Mouse (Mus musculus) embryonic facial prominence, embryonic 11.5 days (tissue): ENCODE measurements at regions not wholly inside any gene's neighbourhood (a gene's known extent, or its start where the extent isn't known, plus 50 kb on each side); places are given as distances from the start of the nearest gene placed in this dataset.
A peak's percentile ranks its signal among the peaks of the same experiment; 100 is the strongest.

Experiments used
- ATAC-seq: fragments of 200-750 bp; cut with Nextera tagmentation; replicated peaks from 2 replicates; pipeline ENCODE4 v1.8.0; 2017; ENCODE audit warnings: low read depth; ENCODE audit not compliant: insufficient number of reproducible peaks, low FRiP score, low TSS enrichment
- DNase-seq: peaks from one replicate; pipeline ENCODE4 v3.0.0-alpha.2; 2015; ENCODE audit warnings: low spot score
- H3K27ac ChIP-seq: fragments of 300-500 bp; sonication (generic); replicated peaks from 2 replicates; pipeline ENCODE4 v1.5.1; 2014; ENCODE audit warnings: mild to moderate bottlenecking, low read depth, low read length, control low read depth
- H3K27me3 ChIP-seq: fragments of 300-500 bp; sonication (generic); 2 replicates; pipeline ENCODE4 v1.6.1; 2014; ENCODE audit warnings: mild to moderate bottlenecking, low read length, moderate library complexity, mixed read lengths; ENCODE audit not compliant: control insufficient read depth, insufficient read depth
- H3K36me3 ChIP-seq: fragments of 300-500 bp; sonication (generic); replicated peaks from 2 replicates; pipeline ENCODE4 v1.6.1; 2014; ENCODE audit warnings: low read depth, mild to moderate bottlenecking, low read length, moderate library complexity, mixed read lengths; ENCODE audit not compliant: control insufficient read depth, insufficient read depth
- H3K4me1 ChIP-seq: fragments of 300-500 bp; sonication (generic); 2 replicates; pipeline ENCODE4 v1.6.1; 2014; ENCODE audit warnings: low read length, mixed read lengths; ENCODE audit not compliant: control insufficient read depth, insufficient read depth
- H3K4me2 ChIP-seq: fragments of 300-500 bp; sonication (generic); 2 replicates; pipeline ENCODE4 v1.6.1; 2014; ENCODE audit warnings: low read depth, mild to moderate bottlenecking, control low read depth, low read length, moderate library complexity
- H3K4me3 ChIP-seq: fragments of 300-500 bp; sonication (generic); 2 replicates; pipeline ENCODE4 v1.5.1; 2014; ENCODE audit warnings: low read depth, low read length, control low read depth
- H3K9ac ChIP-seq: fragments of 300-500 bp; sonication (generic); replicated peaks from 2 replicates; pipeline ENCODE4 v1.6.1; 2014; ENCODE audit warnings: mild to moderate bottlenecking, control low read depth, low read length
- H3K9me3 ChIP-seq: fragments of 300-500 bp; sonication (generic); replicated peaks from 2 replicates; pipeline ENCODE4 v1.6.1; 2016; ENCODE audit warnings: mild to moderate bottlenecking, low read length, inconsistent platforms, mixed read lengths; ENCODE audit not compliant: control insufficient read depth
- WGBS: fragments of 180-500 bp; shearing (Covaris S2); extraction: QIAGEN DNeasy Blood & Tissue Kit; methylation state at CpG from one replicate; pipeline ENCODE4 v1.1.7; 2014; 5-methylcytosine and 5-hydroxymethylcytosine counted together

- H3K27ac ChIP-seq: no peak overlapping the region
- H3K4me2 ChIP-seq: no peak overlapping the region; the same call in 1 of the 2 replicates
- no peak overlapping the region for H3K4me3 ChIP-seq
These were observed 301.3 kb downstream of the Epha4 start for GRCm38 (mm10) chr1:77213462-77214098.

GRCm38 (mm10) chr1:77219488-77220321 lies 295.2 kb downstream of the Epha4 start:
- Histone ChIP-seq H3K4me1 (no peaks in the 10 kb centered on the region), H3K27ac (no peak overlapping the region), H3K4me2 (no peak overlapping the region), H3K4me3 (no peak overlapping the region), H3K9ac (no peak overlapping the region), H3K9me3 (no peaks in the 10 kb centered on the region), H3K27me3 (no peaks in the 10 kb centered on the region), H3K36me3 (no peaks in the 10 kb centered on the region)
- DNase-seq (no peak), ATAC-seq (no peak)
- WGBS: 64% methylated on average over 3 of the region's 3 CpGs

More at GRCm38 (mm10) chr1:77213462-77214098, 301.3 kb downstream of the Epha4 start:
- no peaks in the 10 kb centered on the region for H3K27me3 ChIP-seq
- H3K4me1 ChIP-seq: no peaks in the 10 kb centered on the region
- no peaks in the 10 kb centered on the region for H3K36me3 ChIP-seq
- no peaks in the 10 kb centered on the region for H3K9me3 ChIP-seq
- no peak overlapping the region for H3K9ac ChIP-seq
- DNase-seq (no peak), ATAC-seq (no peak)
- 62% methylated on average over 8 of the region's 8 CpGs for WGBS

GRCm38 (mm10) chr1:77220322-77220590 lies 294.6 kb downstream of the Epha4 start:
- 86% methylated on average over 1 of the region's 1 CpGs for WGBS
- Histone ChIP-seq H3K9me3 (no peaks in the 10 kb centered on the region), H3K36me3 (no peaks in the 10 kb centered on the region), H3K4me3 (no peak overlapping the region), H3K27ac (no peak overlapping the region), H3K27me3 (no peaks in the 10 kb centered on the region), H3K4me2 (no peak overlapping the region), H3K4me1 (no peaks in the 10 kb centered on the region), H3K9ac (no peak overlapping the region)
- ATAC-seq (no peak), DNase-seq (no peak)

- Histone ChIP-seq H3K4me3 (no peak overlapping the region), H3K36me3 (no peaks in the 10 kb centered on the region), H3K4me2 (no peak overlapping the region), H3K27me3 (no peaks in the 10 kb centered on the region), H3K9ac (no peak overlapping the region), H3K27ac (no peak overlapping the region), H3K9me3 (no peaks in the 10 kb centered on the region), H3K4me1 (no peaks in the 10 kb centered on the region)
- ATAC-seq: no peak
- WGBS: 78% methylated on average over 6 of the region's 6 CpGs
- DNase-seq: no peak
These were observed 294.1 kb downstream of the Epha4 start for GRCm38 (mm10) chr1:77220783-77221182.

GRCm38 (mm10) chr1:77221900-77222299 lies 293.0 kb downstream of the Epha4 start:
- H3K9me3 ChIP-seq: no peaks in the 10 kb centered on the region
- ATAC-seq (no peak), DNase-seq (no peak)
- no peak overlapping the region for H3K27ac ChIP-seq
- no peak overlapping the region for H3K4me2 ChIP-seq
- H3K36me3 ChIP-seq: no peaks in the 10 kb centered on the region
- H3K9ac ChIP-seq: no peak overlapping the region
- no peak overlapping the region for H3K4me3 ChIP-seq
- H3K27me3 ChIP-seq: no peaks in the 10 kb centered on the region
- 89% methylated on average over 2 of the region's 2 CpGs for WGBS
- H3K4me1 ChIP-seq: no peaks in the 10 kb centered on the region

GRCm38 (mm10) chr1:77226546-77226945 lies 288.3 kb downstream of the Epha4 start:
- Histone ChIP-seq H3K27me3 (no peaks in the 10 kb centered on the region), H3K4me1 (no peaks in the 10 kb centered on the region), H3K36me3 (no peaks in the 10 kb centered on the region), H3K4me2 (no peak overlapping the region), H3K4me3 (no peak overlapping the region), H3K9ac (no peak overlapping the region), H3K27ac (no peak overlapping the region), H3K9me3 (no peaks in the 10 kb centered on the region)
- DNase-seq (no peak), ATAC-seq (no peak)
- WGBS: 41% methylated on average over 4 of the region's 4 CpGs

- H3K4me1 ChIP-seq: no peaks in the 10 kb centered on the region
- H3K36me3 ChIP-seq: no peaks in the 10 kb centered on the region
- H3K27me3 ChIP-seq: no peaks in the 10 kb centered on the region
- H3K4me3 ChIP-seq: no peak overlapping the region
- peak; percentile 81 for DNase-seq
- peak; percentile 44; the same call in 1 of the 2 replicates for ATAC-seq
- H3K9ac ChIP-seq: no peak overlapping the region
- H3K27ac ChIP-seq: 0 out of 2 replicates have a peak overlapping the region, but pooled peaks have one; percentile 44
- no peaks in the 10 kb centered on the region for H3K9me3 ChIP-seq
- 11% methylated on average over 12 of the region's 12 CpGs for WGBS
- H3K4me2 ChIP-seq: no peak overlapping the region
These were observed 287.8 kb downstream of the Epha4 start for GRCm38 (mm10) chr1:77226991-77227515.

GRCm38 (mm10) chr1:77227800-77228199 lies 287.1 kb downstream of the Epha4 start:
- H3K36me3 ChIP-seq: no peaks in the 10 kb centered on the region
- H3K4me2 ChIP-seq: no peak overlapping the region
- ATAC-seq: no peak
- 25% methylated on average over 6 of the region's 6 CpGs for WGBS
- H3K9me3 ChIP-seq: no peaks in the 10 kb centered on the region
- peak; percentile 77 for DNase-seq
- no peaks in the 10 kb centered on the region for H3K4me1 ChIP-seq
- H3K9ac ChIP-seq: no peak overlapping the region
- no peak overlapping the region for H3K4me3 ChIP-seq
- no peaks in the 10 kb centered on the region for H3K27me3 ChIP-seq
- no peak overlapping the region; the same call in 1 of the 2 replicates for H3K27ac ChIP-seq
